Mouse (Mus musculus) cerebellum, postnatal 36 days (tissue): Measurements from ENCODE around the gene Fbxw21.
"Not testable (repeated sequence)": the region's sequence is repeated elsewhere in the genome, so short reads cannot be mapped to it uniquely, and the experiment has no call there.

ENCODE experiments used
- DNase-seq, 2 experiments: peaks; one replicate each; pipeline ENCODE4 v3.0.0; 2021 to 2022; ENCODE audit warnings: mixed read lengths in 2 of 2

The Fbxw21 gene

GRCm38 (mm10) chr9:109161941-109162340, at the start of gene Fbxw21:
Gene Fbxw21, minus strand, starts transcription at chr9:109162041.
- no peak for DNase-seq

DNA sequence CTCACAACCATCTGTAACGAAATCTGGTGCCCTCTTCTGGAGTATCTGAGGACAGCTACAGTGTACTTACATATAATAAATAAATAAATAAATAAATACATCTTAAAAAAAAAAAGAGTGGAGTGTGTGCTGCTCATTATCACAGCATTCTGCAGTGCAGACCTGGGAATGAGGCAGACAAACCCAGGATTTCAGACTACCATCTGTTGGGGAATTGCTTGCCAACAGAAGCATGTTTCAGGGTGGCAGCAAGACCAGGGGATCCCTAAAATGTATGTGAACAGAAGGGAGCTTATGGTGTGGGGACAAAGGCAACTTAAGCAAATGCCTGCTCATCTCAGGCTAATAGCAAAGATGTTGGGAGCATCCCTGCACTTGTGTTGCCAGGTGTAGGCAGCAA, 39.5 kb upstream of the Fbxw21 start:
- not testable (repeated sequence) for DNase-seq

DNA sequence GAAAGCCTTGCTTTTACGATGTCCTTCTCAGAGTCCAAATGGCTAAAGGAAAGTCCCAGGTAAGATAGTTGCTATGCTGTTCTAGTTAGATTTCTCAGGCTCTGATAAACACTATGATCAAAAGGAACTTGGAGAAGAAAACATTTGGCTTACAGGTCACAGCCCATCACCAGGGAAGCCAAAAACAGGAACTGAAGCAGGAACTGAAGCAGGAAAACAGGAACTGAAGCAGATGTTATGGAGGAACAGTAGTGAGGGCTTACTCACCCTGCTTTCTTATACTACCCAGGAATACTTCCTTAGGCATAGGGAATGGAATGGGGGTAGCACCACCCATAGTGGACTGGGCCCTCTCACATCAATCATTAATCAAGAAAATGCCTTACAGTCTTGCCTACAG, 38.5 kb upstream of the Fbxw21 start:
- DNase-seq: no peak

- no peak for DNase-seq
These were observed 37.5 kb upstream of the Fbxw21 start for GRCm38 (mm10) chr9:109199353-109199752.

DNA sequence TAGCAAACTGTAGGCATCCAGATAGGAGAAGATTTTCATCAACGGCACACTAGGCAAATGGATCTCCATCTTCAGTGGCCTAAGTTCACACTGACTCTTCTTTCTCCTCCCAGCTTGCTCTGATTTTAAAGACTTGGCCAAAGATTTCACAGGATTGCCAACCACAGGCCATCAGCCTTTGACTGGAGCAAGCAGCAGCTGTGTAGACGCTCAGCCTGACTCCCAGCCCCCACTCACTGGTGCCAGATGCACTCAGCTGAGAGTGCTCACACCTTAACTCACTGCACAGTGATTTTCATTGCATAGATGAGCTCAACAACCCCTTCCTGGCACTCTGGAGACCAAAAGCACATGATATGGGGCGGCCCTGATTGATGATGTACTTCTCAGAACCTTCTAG, 34.0 kb upstream of the Fbxw21 start, which contains the start of gene Fbxw13:
TSS of gene Fbxw13 (minus strand) at position 101 of the 400 bp plus-strand sequence.
- not testable (repeated sequence) for DNase-seq

DNA sequence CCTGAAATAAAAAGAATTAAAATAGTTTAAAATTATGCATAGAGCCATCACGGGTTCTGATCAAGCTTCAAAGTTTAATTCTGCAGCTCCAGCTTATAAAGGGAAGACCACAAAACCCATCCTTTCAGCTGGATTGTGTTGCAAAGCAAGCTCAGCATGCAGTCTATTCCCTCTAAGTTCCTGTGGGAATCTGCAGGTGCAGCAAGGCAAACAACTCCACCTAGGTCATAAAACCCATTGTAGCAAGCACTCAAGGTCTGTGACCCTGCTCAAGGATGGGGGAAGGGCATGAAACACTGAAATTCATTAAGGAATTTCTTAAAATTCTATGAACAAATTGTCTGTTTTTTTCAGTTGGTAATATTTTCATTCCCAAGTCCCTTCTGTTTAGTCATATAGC, 15.4 kb upstream of the Fbxw21 start:
- no peak for DNase-seq

DNA sequence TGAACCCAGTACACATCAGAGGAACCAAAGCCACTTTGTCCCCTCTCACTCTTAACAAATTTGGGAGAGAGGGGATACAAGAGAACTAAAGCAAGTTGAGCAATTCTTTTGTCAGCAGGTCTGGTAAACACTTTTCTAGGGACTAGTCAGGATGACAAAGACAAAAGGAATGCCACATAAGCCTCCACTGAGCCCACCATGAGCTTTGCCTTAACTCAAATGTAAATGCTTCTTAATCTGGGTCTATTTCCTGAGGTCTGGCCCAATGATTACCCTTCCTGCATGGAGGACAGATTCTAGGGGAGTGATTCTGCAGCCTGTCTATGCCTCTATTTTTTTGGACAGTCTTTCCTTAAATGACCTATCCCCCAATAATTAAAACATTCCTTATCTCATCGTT, 14.5 kb upstream of the Fbxw21 start:
- no peak for DNase-seq

- no peak for DNase-seq
These were observed 5.5 kb upstream of the Fbxw21 start for GRCm38 (mm10) chr9:109167316-109167715.

- DNase-seq: not testable (repeated sequence)
These were observed 21.4 kb downstream of the Fbxw21 start for GRCm38 (mm10) chr9:109140414-109140813.

DNA sequence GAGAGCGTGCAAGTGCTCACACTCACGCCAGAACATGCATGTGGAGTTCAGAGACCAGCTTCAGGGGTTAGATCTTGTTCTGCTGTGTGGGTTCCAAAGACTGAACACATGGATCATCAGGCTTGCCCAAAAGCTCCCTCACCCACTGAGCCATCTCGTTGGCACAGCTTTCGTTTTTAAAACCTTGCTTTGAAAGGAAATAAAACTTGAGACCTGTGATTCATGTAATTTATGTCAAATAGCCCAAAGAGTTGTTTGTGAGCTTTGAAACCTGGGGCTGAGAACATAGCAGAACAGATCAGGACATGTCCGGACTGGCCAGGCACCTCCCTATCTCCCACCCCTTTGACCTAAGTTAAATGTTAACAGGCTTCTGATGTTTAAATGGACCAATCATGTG, 31.8 kb downstream of the Fbxw21 start:
- DNase-seq: no peak

DNA sequence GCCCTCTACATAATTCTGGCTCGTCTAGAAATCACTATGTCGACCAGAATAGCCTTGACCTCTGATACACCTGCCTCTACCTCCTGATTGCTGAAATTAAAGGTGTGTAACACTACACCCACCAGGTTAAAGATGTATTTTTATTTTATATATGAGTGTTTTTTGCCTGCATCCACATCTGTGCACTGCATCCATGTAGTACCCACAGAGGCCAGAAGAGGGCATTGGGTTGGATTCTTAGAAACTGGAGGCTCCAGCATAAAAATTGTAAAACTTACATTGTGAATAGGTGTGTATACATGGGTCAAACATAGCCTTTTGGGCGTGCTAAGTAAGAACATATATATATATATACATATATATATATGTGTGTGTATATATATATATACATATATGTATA, 33.6 kb downstream of the Fbxw21 start:
- DNase-seq: no peak

DNA sequence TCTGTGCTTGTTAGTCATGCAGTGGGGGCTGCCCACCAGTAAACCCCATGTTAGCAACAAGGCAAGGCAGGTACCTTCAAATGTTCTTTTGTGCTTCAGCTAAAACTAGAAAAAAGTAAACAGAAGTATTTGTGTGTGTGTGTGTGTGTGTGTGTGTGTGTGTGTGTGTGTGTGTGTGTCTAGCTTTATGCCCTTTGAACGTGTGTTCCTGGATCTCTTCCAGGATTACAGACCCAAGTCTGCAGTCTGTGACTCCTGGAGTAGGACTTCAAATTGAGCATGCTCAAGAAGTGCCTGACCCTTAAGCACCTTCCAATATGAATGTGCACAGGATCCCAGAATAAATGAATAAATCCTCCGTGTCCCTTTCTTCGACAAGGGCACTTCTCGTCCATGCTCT, 34.8 kb downstream of the Fbxw21 start:
- DNase-seq: no peak

DNA sequence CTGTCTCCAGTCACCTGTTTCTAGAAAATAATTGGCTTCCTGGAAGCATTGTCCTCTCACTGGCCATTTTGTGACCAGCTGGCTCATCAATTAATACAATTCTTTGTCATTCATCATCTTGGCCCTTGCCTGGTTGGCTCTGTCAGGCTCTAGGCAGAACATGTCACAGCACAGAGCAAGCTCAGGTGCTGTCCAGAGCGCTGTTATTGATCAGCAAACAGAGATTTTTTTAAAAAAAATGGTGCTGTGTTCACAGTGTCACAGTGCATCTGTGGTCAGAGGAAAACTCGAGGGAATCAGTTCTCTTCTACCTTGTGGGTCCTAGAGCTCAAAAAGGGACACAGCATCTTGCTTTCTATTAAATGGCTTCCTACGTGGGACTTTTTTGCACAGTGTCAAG, 36.4 kb downstream of the Fbxw21 start:
- no peak for DNase-seq

GRCm38 (mm10) chr9:109125043-109125442, 36.8 kb downstream of the Fbxw21 start:
- DNase-seq: no peak

- no peak for DNase-seq
These were observed 37.7 kb downstream of the Fbxw21 start for GRCm38 (mm10) chr9:109124164-109124563.

- DNase-seq: no peak
These were observed 38.6 kb downstream of the Fbxw21 start for GRCm38 (mm10) chr9:109123266-109123665.

GRCm38 (mm10) chr9:109122553-109123085, 39.2 kb downstream of the Fbxw21 start:
- DNase-seq: peak in 1 of 2 experiments; percentile 53

GRCm38 (mm10) chr9:109120956-109121355, 40.9 kb downstream of the Fbxw21 start:
- DNase-seq: no peak

DNA sequence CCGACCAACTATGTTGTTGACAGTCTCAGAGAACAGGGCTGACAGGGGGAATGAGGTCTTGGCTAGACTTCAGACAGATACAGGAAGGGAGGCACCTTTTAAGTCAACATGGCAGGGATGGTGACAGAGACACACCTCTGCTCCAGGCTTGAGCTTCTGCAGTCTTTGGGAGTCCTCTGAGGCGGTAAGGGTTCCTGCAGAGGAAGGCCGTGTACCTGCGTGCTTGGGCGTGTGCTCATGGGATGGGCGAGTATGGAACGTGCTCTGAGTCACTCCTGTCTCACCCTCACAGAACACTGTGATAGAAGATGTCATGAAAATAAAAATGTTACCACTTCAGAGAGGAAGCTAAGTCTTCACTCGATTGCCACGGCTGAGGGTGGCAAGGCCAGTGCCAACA, 42.3 kb downstream of the Fbxw21 start:
- no peak for DNase-seq

DNA sequence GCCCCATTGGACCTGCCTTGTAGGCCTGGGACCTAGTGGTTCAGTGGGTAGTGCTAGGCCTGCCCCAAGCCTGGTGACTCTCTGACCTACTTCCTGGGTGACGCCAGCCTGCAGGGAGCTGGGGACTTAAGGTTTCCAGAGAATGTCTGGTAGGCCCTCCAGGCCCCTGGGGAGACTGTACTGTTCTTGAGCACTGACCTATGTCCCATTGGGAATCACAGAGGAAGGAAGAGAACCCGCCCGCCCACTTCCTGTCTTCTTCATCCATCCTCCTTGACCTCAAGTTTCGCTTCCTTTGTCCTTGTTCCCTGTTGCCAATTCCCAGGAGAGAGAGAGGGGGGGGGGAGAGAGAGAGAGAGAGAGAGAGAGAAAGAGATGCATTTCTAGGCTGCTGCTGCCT, 43.7 kb downstream of the Fbxw21 start:
- no peak for DNase-seq

- DNase-seq: no peak
These were observed 45.6 kb downstream of the Fbxw21 start for GRCm38 (mm10) chr9:109116205-109116604.

GRCm38 (mm10) chr9:109114871-109115270, 47.0 kb downstream of the Fbxw21 start:
- no peak for DNase-seq

DNA sequence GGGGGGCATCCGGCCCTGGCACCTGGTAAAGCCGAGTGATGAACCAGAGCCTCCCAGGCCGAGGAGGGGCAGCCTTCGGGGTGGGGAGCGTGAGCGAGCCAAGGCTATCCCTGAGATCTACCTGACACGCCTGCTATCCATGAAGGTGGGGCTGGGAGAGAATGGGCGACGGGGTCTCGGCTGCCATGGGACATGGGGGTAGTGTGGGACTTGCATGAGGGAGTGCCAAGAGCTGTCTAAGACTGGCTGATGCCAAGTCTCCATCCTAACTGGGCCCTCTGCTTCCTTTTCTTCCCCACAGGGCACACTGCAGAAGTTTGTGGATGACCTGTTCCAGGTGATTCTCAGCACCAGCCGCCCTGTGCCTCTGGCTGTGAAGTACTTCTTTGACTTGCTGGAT, 47.6 kb downstream of the Fbxw21 start:
- no peak for DNase-seq

DNA sequence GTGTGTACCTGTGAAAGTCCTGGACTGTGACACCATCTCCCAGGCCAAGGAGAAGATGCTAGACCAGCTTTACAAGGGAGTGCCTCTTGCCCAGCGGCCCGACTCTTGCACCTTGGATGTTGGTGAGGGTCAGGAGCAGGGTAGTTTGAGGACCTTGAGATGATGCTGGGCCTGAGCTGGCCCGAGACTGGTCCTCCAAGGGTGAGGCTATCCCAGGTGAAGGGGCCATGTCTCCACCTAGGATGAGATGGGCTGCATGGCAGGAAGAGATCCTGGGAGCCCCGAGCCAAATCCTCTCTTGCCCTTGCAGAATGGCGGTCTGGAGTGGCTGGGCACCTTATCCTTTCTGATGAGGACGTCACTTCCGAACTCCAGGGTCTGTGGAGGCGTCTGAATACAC, 48.5 kb downstream of the Fbxw21 start:
- DNase-seq: no peak

- DNase-seq: no peak
These were observed 50.2 kb downstream of the Fbxw21 start for GRCm38 (mm10) chr9:109111591-109111990.

- no peak for DNase-seq
These were observed 50.7 kb downstream of the Fbxw21 start for GRCm38 (mm10) chr9:109111101-109111500.
